Mouse (Mus musculus): ENCODE measurements around the gene Kdm7a. TPM values are rescaled to one million over a fixed set of nuclear protein-coding genes. Genes with fewer than 3 reads are reported as not detected.

The Kdm7a gene
- polyA plus RNA-seq (2012; rRNA removed): 2.7 and 4.0 TPM in 2 replicates

DNA sequence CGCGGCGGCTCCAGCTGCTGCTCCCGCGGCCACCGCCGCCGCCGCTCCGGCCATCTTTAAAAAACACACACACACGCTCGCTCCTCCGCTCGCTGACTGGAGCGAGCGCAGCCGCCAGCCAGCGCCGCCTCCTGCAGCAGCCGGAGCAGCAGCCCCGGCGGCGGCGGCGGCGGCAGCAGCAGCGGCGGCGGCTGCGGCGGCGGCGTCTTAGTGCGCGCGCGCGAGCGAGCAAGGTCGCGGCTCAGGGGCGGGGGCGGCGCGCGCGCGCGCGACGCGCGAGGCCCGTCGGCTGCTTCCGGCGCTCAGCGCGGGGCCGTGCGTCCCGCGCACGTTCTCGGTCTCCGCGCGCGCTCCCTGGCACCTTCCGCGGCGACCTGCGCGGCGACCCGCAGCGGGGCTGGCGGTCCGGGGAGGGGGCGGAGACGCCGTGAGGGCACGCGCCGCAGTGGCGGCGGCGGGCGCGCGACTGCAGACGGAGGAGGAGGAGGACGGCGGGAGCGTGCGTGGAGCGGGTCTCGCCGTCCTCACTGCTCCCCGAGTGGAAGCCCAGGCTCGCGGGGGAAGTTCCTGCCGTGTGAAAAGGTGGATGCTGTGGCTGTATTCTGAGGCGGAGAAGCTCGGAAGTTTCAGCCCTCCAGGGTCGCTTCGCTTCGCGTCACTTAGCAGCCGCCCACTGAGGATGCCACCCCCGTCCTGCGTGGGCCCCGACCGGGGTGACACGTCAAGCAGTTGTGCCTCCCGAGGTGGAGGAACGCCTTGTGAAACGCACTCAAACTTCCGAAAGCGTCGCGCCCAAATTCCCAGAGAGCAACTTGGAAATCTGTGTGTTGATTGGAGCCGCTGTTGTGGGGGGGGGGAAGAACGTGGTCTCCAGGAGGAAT is at the start of gene Kdm7a:
Gene Kdm7a, minus strand, starts transcription at position 209 of the 881 bp plus-strand sequence.
- peak within 1 kb of the TSS; percentile 97 for H3K4me3 ChIP-seq (replicated peaks; ENCODE audit: extremely low read depth, low read depth, low read length)
- WGBS: under 1% methylated on average over 121 of the region's 124 CpGs

GRCm38 (mm10) chr6:39255271-39255670 is 48.7 kb upstream of the Kdm7a start:
- TF ChIP-seq POLR2A (IDR thresholded peaks at IDR 0.05; ENCODE audit: borderline replicate concordance, extremely low read depth, low read depth, low read length) (no peak), CTCF (IDR thresholded peaks at IDR 0.05; ENCODE audit: insufficient read depth, low read length) (no peak)
- Histone ChIP-seq H3K4me3 (replicated peaks; ENCODE audit: extremely low read depth, low read depth, low read length) (no peak overlapping the region), H3K4me1 (ENCODE audit: control insufficient read depth, insufficient read depth, low read length) (peaks cover 6% of the 10 kb centered on the region; the same call in 1 of the 2 replicates)
- WGBS: 76% methylated on average over 8 of the region's 8 CpGs
- DNase-seq: no peak

More for the DNA sequence above, at the start of gene Kdm7a:
- peak; percentile 13; the same call in 1 of the 2 replicates for TF ChIP-seq POLR2A (IDR thresholded peaks at IDR 0.05; ENCODE audit: borderline replicate concordance, extremely low read depth, low read depth, low read length)
- no peak for TF ChIP-seq CTCF (IDR thresholded peaks at IDR 0.05; ENCODE audit: insufficient read depth, low read length)
- peaks cover 3% of the 10 kb centered on the region for H3K4me1 ChIP-seq (ENCODE audit: control insufficient read depth, insufficient read depth, low read length)
- DNase-seq: peak; percentile 83

DNA sequence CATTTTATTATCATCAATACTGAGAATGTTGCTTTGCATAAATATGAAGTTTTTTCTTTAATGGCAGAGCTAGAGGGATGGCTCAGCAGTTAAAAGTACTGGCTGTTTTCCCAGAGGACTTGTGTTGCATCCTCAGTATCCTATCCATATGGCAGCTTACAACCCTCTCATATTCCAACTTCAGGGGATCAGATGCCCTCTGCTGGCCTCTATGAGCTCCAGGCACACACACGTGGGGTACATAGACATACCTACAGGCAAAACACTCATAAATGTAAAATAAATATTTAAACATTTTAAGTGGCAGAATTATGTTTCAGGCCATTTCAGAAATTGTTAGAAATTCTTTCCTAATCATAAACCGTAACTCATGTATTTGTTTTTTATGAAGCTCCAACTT is 43.5 kb upstream of the Kdm7a start:
- no peak for DNase-seq
- Histone ChIP-seq H3K4me1 (ENCODE audit: control insufficient read depth, insufficient read depth, low read length) (no peaks in the 10 kb centered on the region), H3K4me3 (replicated peaks; ENCODE audit: extremely low read depth, low read depth, low read length) (no peak overlapping the region)
- no peak for TF ChIP-seq POLR2A (IDR thresholded peaks at IDR 0.05; ENCODE audit: borderline replicate concordance, extremely low read depth, low read depth, low read length)
- no peak for TF ChIP-seq CTCF (IDR thresholded peaks at IDR 0.05; ENCODE audit: insufficient read depth, low read length)
- 76% methylated on average over 2 of the region's 2 CpGs for WGBS

DNA sequence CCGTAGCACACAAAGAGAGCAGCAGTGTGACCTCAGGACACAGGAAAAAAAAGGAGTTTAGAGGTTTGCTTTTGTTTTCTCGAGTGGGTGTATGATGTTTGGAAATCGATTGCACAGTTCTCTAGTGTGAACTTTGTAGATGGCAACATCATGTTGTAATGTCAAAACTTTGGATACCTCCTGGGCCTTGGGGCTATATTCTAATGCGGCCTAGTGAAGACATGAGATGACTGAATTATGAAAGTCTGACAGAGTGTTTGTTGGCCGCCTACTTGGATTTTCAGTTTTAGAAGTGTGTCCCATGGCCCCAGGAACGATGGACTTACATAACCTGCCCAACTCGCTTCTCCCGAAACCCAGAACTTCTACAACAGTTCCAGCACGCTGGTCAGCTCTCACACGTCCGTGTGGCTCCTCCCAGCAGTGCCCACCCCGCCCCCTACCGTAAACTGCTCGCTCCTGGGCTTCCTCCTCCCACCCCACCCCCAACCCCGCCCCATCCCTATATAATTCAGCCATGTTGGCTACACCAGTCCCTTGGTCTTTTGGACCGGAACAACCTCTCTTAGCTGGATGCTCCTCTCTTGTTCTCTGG is 42.7 kb upstream of the Kdm7a start:
- 51% methylated on average over 16 of the region's 16 CpGs for WGBS
- no peak overlapping the region for H3K4me3 ChIP-seq (replicated peaks; ENCODE audit: extremely low read depth, low read depth, low read length)
- no peak for TF ChIP-seq POLR2A (IDR thresholded peaks at IDR 0.05; ENCODE audit: borderline replicate concordance, extremely low read depth, low read depth, low read length)
- TF ChIP-seq CTCF (IDR thresholded peaks at IDR 0.05; ENCODE audit: insufficient read depth, low read length): no peak
- no peaks in the 10 kb centered on the region for H3K4me1 ChIP-seq (ENCODE audit: control insufficient read depth, insufficient read depth, low read length)
- no peak for DNase-seq

DNA sequence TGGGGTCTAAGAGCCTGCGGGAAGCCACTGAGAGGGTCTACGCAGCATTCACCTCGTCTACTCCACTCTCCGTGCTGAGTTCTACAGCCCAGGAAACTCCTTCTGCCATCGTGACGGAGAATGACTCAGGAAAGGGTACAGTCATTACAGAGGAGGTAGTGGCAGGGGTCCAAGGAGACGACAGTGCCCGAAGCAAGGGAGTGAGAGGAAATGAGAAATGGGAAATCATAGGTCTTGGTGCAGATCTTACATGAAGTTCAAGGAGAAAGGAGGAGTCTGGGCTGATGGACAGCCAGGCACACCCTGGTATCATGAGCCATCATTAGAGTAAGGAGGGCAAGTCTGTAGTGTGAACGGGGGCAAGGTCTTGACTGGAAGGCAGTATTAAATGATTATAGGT is 37.5 kb upstream of the Kdm7a start:
- no peak for DNase-seq
- Histone ChIP-seq H3K4me1 (ENCODE audit: control insufficient read depth, insufficient read depth, low read length) (peaks cover 9% of the 10 kb centered on the region), H3K4me3 (replicated peaks; ENCODE audit: extremely low read depth, low read depth, low read length) (no peak overlapping the region)
- no peak for TF ChIP-seq CTCF (IDR thresholded peaks at IDR 0.05; ENCODE audit: insufficient read depth, low read length)
- TF ChIP-seq POLR2A (IDR thresholded peaks at IDR 0.05; ENCODE audit: borderline replicate concordance, extremely low read depth, low read depth, low read length): no peak
- 39% methylated on average over 9 of the region's 9 CpGs for WGBS

GRCm38 (mm10) chr6:39243511-39243961 is 36.9 kb upstream of the Kdm7a start:
- Histone ChIP-seq H3K4me1 (ENCODE audit: control insufficient read depth, insufficient read depth, low read length) (peaks cover 9% of the 10 kb centered on the region), H3K4me3 (replicated peaks; ENCODE audit: extremely low read depth, low read depth, low read length) (no peak overlapping the region)
- 43% methylated on average over 8 of the region's 8 CpGs for WGBS
- DNase-seq: no peak
- TF ChIP-seq CTCF (IDR thresholded peaks at IDR 0.05; ENCODE audit: insufficient read depth, low read length): no peak

DNA sequence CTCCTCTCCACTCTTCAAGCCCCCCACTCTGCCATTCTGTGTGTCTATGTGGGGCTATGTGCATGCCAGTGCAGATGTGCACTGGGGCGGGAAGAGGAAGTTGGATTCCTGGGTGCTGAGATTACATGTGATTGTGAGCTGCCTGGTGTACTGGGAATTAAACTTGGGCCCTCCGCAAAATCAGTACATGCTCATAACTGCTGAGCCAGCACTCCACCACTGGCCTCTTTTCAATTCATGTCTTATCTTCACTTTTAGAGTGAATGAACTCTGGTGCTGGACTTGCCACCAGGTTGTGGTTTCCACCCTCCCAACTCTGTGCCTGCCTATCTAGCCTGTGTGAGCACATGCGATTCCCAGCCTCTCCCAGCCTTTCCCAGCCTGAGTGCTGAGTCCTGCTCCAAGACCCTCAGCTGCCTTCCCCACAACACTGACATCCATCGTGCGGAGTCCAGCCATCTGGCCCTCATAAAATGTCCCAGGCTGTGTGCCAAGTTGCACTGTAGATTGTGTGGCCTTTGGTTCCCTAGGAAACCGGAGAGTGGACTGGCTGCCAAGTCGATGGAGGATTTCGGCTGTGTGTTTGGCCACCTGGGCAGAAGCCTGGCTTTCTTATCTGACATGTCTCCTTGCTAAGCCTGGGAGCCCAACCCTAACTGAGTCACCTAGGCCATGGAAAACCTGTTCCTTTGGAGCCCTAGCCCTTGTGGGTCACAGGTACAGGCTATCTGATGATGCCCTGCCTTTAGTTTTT is 36.3 kb upstream of the Kdm7a start:
- WGBS: 34% methylated on average over 8 of the region's 8 CpGs
- TF ChIP-seq POLR2A (IDR thresholded peaks at IDR 0.05; ENCODE audit: borderline replicate concordance, extremely low read depth, low read depth, low read length) (no peak), CTCF (IDR thresholded peaks at IDR 0.05; ENCODE audit: insufficient read depth, low read length) (no peak)
- peak; percentile 57 for DNase-seq
- no peak overlapping the region for H3K4me3 ChIP-seq (replicated peaks; ENCODE audit: extremely low read depth, low read depth, low read length)
- H3K4me1 ChIP-seq (ENCODE audit: control insufficient read depth, insufficient read depth, low read length): peaks cover 9% of the 10 kb centered on the region

DNA sequence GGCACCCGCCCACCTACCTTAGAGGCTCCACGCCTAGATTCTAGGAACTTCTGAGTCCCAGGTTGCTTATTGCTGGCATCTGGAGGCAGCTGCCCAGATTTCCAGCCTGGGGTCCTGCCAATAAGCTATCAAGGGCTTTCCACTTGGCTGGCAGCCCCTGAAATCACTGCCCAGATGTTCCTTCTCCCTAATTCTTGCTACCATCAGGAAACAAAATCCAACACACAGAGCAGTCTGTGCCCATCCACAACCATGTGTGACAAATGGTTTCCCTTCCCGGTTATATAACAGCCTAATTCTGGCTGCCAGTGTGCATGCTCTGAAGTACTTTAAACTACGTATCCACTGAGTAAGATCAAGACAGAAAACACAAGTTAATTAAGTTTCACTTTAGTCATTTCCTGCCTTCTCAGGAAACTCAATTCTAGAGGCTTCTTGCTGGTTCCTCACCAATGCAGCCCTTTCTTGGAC is 34.9 kb upstream of the Kdm7a start:
- DNase-seq: no peak
- Histone ChIP-seq H3K4me3 (replicated peaks; ENCODE audit: extremely low read depth, low read depth, low read length) (no peak overlapping the region), H3K4me1 (ENCODE audit: control insufficient read depth, insufficient read depth, low read length) (peaks cover 9% of the 10 kb centered on the region)
- TF ChIP-seq POLR2A (IDR thresholded peaks at IDR 0.05; ENCODE audit: borderline replicate concordance, extremely low read depth, low read depth, low read length) (no peak), CTCF (IDR thresholded peaks at IDR 0.05; ENCODE audit: insufficient read depth, low read length) (no peak)
- 55% methylated on average over 4 of the region's 4 CpGs for WGBS

- Histone ChIP-seq H3K4me3 (replicated peaks; ENCODE audit: extremely low read depth, low read depth, low read length) (no peak overlapping the region), H3K4me1 (ENCODE audit: control insufficient read depth, insufficient read depth, low read length) (peaks cover 9% of the 10 kb centered on the region)
- TF ChIP-seq CTCF (IDR thresholded peaks at IDR 0.05; ENCODE audit: insufficient read depth, low read length) (no peak), POLR2A (IDR thresholded peaks at IDR 0.05; ENCODE audit: borderline replicate concordance, extremely low read depth, low read depth, low read length) (no peak)
- WGBS: 81% methylated on average over 3 of the region's 3 CpGs
- no peak for DNase-seq
Measured at GRCm38 (mm10) chr6:39240956-39241355, 34.4 kb upstream of the Kdm7a start.
